Mouse (Mus musculus): ENCODE results near the gene Tmx4.

GRCm38 (mm10) chr2:134552358-134552757, 91.6 kb downstream of the Tmx4 start:
- TF ChIP-seq GATA1 (IDR thresholded peaks at IDR 0.05; ENCODE audit: borderline replicate concordance, low read length), result no peak
- no peak for TF ChIP-seq FLI1 (IDR thresholded peaks at IDR 0.05; ENCODE audit: low read length)
